Mouse (Mus musculus): ENCODE data around the gene St6galnac6.

The St6galnac6 gene

GRCm38 (mm10) chr2:32599409-32599808, at the start of gene St6galnac6:
St6galnac6 (plus strand) TSS chr2:32599709.
- DNase-seq (ENCODE audit: inconsistent age in 2 of 2, low spot score in 1 of 2) = no peak

- DNase-seq (ENCODE audit: inconsistent age in 2 of 2, low spot score in 1 of 2) = peak in 1 of 2 experiments; percentile 71
Observed at GRCm38 (mm10) chr2:32549764-32550163, 49.7 kb upstream of the St6galnac6 start.

GRCm38 (mm10) chr2:32551236-32551635, 48.3 kb upstream of the St6galnac6 start:
- DNase-seq (ENCODE audit: inconsistent age in 2 of 2, low spot score in 1 of 2) = no peak

- DNase-seq (ENCODE audit: inconsistent age in 2 of 2, low spot score in 1 of 2) = no peak
Observed at GRCm38 (mm10) chr2:32553592-32554148, 45.8 kb upstream of the St6galnac6 start.

- no peak for DNase-seq (ENCODE audit: inconsistent age in 2 of 2, low spot score in 1 of 2)
Observed at GRCm38 (mm10) chr2:32555484-32555883, 44.0 kb upstream of the St6galnac6 start.

GRCm38 (mm10) chr2:32556019-32556418, 43.5 kb upstream of the St6galnac6 start:
- DNase-seq (ENCODE audit: inconsistent age in 2 of 2, low spot score in 1 of 2) = no peak

GRCm38 (mm10) chr2:32559570-32559969, 39.9 kb upstream of the St6galnac6 start:
- DNase-seq (ENCODE audit: inconsistent age in 2 of 2, low spot score in 1 of 2) = no peak

GRCm38 (mm10) chr2:32566536-32567063, 32.9 kb upstream of the St6galnac6 start:
- peak; percentile 77 to 92 for DNase-seq (ENCODE audit: inconsistent age in 2 of 2, low spot score in 1 of 2)

- no peak for DNase-seq (ENCODE audit: inconsistent age in 2 of 2, low spot score in 1 of 2)
Observed at GRCm38 (mm10) chr2:32568149-32568548, 31.4 kb upstream of the St6galnac6 start.

- DNase-seq (ENCODE audit: inconsistent age in 2 of 2, low spot score in 1 of 2) = no peak
Observed at GRCm38 (mm10) chr2:32568941-32569340, 30.6 kb upstream of the St6galnac6 start.

GRCm38 (mm10) chr2:32570698-32571494, 28.6 kb upstream of the St6galnac6 start, which contains the start of gene Dpm2:
Dpm2 (plus strand) TSS chr2:32570858.
- DNase-seq (ENCODE audit: inconsistent age in 2 of 2, low spot score in 1 of 2) = peak; percentile 91 to 96

GRCm38 (mm10) chr2:32572196-32572595, 27.3 kb upstream of the St6galnac6 start:
- DNase-seq (ENCODE audit: inconsistent age in 2 of 2, low spot score in 1 of 2) = no peak

- DNase-seq (ENCODE audit: inconsistent age in 2 of 2, low spot score in 1 of 2) = no peak
Observed at GRCm38 (mm10) chr2:32574497-32574896, 25.0 kb upstream of the St6galnac6 start, which contains the start of gene Pip5kl1. Pip5kl1 (plus strand) TSS chr2:32574797.

- DNase-seq (ENCODE audit: inconsistent age in 2 of 2, low spot score in 1 of 2) = peak; percentile 39 to 79
Observed at GRCm38 (mm10) chr2:32574901-32575585, 24.5 kb upstream of the St6galnac6 start.

- no peak for DNase-seq (ENCODE audit: inconsistent age in 2 of 2, low spot score in 1 of 2)
Observed at GRCm38 (mm10) chr2:32575586-32576160, 23.8 kb upstream of the St6galnac6 start, which contains the start of gene 9430097D07Rik. 9430097D07Rik (minus strand) TSS chr2:32575684.

GRCm38 (mm10) chr2:32576532-32576931, 23.0 kb upstream of the St6galnac6 start:
- no peak for DNase-seq (ENCODE audit: inconsistent age in 2 of 2, low spot score in 1 of 2)

- peak in 1 of 2 experiments; percentile 70 for DNase-seq (ENCODE audit: inconsistent age in 2 of 2, low spot score in 1 of 2)
Observed at GRCm38 (mm10) chr2:32578146-32579046, 21.1 kb upstream of the St6galnac6 start.

GRCm38 (mm10) chr2:32581450-32582095, 17.9 kb upstream of the St6galnac6 start:
- peak; percentile 49 to 77 for DNase-seq (ENCODE audit: inconsistent age in 2 of 2, low spot score in 1 of 2)
